Mouse (Mus musculus): ENCODE measurements around the gene Nckap5.
"Not testable (repeated sequence)": the region's sequence is repeated elsewhere in the genome, so short reads cannot be mapped to it uniquely, and the experiment has no call there.

Nckap5 gene

DNA sequence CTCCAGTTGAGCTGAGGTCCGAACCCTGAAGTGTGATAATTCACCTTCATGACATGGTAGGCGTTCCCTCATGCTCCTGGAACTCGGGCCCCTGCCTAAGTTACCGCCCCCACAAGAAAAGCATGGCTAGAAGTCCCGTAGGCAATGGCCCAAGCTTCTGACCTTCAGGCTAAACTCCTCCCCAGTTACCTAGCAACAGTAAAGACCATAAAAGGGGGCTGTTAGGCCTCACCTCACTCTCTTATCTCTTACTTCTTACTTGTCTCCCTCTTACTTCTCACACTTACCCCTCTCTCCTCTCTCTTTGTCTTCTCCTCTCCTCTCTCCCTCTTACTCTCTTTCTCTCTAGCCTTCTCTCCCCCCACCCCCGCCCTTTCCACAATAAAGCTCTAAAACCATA is 811.9 kb downstream of the Nckap5 start:
- DNase-seq (ENCODE audit: low read depth): not testable (repeated sequence)

DNA sequence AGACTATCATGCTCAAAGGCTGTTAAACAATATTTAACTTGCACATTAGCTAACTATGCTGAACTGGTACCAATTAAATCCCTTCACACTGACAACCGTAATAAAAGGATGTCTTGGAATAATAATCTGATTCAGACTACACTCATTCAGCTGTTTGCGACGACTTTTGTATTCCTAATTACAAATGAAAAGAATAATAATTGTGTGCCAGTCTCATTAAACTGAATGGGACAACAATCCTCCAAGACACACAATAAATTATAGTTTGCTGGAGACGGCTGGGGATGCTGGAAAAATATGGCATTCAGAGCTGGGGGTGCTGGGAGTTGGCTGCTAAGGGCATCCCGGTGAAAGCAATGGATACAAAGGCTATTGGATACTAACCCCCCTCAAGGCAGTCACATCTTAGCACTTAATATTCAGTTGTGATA is 818.9 kb downstream of the Nckap5 start:
- DNase-seq (ENCODE audit: low read depth): no peak

DNA sequence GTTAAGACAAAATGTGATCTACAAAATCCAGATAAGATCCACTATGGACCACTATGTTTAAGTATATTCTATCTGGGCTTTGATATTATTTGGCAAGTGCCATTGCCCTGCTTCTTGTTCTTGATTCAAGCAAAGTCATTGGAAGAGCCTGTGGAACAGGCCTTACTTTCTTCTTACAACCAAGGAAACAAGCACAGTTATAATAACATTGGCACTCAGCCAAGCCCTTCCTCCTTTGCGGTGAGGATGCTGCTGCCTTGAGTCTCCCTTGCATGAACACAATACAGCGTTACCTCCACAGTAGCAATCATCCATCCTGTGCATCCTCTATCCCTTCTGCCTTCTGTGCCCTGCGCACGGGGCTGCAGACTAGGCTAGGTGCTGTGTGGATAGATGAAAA is 823.0 kb downstream of the Nckap5 start:
- DNase-seq (ENCODE audit: low read depth): no peak

DNA sequence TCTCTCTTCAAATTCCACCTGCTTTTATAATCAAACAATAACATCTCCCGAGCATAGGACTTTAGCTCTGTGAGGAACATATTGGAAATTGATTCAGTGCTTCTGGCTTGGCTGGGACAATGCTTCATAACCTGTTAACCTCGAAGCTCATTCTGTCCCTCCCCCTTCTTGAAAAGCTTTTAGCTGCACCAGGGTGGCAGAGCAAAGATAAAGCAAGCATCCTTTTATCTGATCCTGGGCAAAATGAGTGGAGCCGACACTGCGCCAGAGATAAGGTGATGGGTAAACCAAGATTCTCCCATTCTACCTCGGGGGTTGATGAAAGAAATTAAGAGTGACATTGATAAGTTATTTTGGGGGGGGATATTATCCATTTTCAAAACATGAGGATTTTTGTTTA is 824.9 kb downstream of the Nckap5 start:
- DNase-seq (ENCODE audit: low read depth): no peak

DNA sequence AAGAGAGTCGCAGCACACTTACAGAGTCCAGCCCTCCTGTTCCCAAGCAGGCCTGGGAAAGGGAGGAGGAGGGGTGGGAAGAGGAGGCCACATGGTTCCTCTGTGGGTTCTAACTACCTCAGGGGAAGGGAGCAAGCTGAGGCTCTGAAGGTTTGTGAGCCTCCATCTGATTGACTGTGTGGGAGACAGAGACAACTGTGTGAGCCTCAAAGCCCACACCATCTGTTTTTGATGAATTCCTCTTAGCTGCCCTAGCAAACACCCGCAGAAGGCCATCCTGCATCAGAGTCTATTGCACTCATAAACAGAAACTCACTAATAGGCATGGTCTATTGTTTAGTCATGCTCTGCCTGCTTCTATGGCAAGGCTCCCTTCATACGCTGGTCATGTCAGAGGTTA is 834.1 kb downstream of the Nckap5 start:
- DNase-seq (ENCODE audit: low read depth): no peak

DNA sequence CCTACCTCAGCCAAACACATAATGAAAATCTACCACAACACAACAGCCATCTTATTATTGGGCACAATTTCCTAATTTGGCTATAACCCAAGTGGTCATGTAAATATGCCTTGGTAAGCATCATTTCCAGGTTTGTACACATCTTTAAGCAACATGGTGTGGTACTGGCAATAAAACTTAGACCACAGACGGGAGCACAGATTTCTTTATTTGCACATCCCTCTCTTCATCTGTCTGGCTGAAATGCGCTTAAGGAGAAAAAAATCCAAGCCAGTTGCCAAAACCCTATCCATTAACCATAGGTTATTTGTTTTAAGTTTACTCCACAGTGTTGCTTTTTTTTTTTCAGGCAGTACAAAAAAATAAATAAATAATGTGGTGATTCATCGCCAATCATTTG is 842.8 kb downstream of the Nckap5 start:
- DNase-seq (ENCODE audit: low read depth): no peak

DNA sequence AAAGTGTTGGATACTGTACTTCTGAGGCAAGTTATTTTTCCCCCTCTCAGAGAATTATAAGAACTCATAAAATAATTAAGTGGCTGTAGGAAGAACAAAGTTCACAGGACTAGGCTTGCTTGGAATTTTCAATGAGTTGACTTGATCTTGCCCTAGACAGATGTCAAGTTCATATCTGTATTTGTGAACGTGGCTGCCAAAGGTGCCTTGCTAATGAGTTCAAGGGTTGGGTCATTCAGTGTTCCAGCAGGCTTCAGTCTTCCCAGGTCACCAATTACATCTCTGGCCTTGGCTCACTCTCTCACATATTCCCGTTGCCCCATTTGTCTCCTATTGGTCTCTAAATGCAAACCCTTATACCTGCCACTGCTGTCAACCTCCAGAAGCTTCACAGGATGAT is 846.0 kb downstream of the Nckap5 start:
- no peak for DNase-seq (ENCODE audit: low read depth)

DNA sequence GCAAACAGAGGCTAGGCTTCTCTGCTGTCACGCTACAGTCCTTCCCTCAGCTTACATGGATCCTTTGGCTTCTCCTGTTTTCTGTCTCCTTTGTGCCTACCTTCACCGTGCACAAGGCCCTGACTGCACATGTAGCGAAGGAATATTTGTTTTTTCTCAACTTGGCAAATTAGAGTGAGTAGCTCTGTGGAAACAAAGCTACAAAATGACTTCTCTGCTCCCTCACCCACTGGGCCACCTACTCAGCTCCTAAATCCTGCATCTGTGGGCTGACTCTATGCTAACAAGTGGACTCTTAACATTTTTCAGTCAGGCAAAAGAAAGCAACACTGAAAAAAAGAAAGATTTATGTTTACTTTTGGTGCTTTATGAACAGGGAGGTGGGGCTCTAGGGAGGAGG is 856.0 kb downstream of the Nckap5 start:
- DNase-seq (ENCODE audit: low read depth): no peak

DNA sequence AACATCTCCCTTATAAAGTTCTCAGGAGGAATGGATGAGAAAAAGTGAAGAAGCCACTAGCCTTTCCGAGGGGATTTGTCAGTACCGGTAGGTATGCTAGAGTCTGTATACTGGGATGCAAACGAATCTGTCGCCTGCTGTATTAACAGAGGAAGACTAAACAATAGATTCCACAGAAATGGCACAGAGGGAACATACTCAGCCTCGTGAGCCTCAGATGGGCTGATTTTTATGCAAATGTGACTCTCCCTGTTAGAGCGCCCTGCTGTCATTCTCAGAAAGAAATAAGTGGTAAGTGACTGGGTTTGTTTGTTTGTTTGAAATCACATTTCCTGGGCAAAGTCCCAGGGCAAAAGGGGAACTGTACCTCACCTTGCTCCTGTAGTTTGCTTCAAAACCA is 858.7 kb downstream of the Nckap5 start:
- no peak for DNase-seq (ENCODE audit: low read depth)

DNA sequence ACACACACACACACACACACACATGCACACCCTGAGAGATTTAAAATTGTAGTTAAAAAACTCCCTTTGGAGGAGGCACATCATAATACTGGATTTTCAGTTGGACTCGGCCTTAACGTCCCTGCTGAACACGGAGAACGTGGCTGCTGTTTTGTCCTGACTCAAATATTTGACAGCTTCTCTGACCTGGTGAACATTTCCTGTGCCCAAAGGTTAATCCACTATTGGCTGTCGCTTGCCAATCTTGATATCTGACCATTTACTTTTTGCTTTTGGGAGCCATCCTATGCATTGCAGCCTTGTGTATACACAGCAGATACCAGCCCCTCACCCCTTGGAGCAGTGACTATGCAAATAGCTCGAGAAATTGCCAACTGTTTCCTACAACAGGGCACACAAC is 862.9 kb downstream of the Nckap5 start:
- DNase-seq (ENCODE audit: low read depth): no peak

DNA sequence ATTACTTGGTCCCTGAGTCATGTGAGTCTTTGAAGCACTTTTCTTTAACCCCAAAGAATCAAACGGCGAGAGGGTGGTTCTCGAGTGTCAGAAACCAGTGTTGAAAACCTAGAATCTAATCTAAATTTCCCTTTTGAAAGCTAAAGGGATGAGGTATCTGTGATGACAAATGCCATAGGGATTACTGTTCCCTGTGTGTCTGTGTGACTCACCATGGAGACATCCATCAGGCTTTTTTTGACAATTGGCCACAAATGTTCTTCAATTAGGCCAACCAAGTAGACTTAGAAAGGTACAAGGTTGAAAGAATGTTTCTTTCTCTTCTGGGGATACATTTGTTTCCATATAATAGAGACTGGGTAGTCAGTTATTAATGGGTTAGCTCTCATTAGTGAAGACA is 879.6 kb downstream of the Nckap5 start:
- no peak for DNase-seq (ENCODE audit: low read depth)

DNA sequence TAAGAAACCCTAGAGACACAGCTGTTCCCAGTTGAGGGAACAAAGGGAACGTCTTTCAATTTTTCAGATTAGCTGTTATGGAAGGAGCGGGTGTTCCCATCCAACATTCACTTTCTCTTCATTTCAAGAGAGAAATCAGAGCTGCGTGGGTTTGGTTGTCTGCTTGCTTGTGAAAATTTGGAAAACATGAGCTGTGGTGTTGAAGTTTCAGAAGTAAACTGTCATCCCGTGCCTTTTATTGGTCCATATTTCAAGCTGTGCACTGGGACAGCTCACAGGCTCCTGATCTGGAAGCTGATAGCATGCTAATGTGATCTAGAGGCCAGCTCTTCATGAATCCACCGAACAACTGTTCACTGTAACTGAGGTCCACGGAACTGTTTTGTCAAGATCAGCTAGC is 881.5 kb downstream of the Nckap5 start:
- no peak for DNase-seq (ENCODE audit: low read depth)

DNA sequence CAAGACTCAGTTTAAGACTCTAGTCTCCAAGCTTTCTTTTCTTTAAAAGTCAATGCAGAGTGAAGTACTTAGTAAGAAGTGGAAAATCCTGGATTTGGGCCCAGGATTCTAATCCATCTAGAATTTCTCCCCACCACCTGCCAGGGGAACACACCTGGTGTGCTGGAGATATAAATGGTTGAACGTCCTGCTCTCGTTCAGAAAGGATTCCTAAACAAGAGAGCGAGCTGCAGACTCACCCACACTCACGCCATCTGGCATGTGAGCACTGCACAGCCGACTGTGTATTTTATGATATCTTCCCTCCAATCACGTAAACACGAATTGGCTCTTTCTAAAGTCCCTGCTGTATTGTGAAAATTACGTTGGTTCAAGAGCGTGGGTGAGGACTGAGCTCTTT is 885.5 kb downstream of the Nckap5 start:
- no peak for DNase-seq (ENCODE audit: low read depth)

DNA sequence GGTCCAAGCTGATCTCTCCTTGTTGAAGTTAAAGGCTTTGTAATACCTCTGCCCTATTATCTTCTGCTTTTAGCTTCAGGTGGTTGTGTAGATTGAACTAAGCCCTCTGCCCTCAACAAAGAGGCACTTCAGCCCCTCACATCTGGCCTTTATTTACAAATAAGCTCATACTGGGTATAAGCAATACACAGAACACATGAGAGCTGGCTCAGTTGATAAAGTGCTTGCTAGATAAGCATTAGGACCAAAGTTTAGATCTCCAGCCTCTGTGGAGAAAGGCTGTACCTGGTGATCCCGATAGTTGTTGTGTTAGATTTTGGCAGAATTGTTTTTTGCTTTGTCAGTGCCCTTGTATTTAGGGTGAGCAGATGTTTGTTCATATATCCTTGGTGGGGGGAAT is 887.3 kb downstream of the Nckap5 start:
- DNase-seq (ENCODE audit: low read depth): no peak

DNA sequence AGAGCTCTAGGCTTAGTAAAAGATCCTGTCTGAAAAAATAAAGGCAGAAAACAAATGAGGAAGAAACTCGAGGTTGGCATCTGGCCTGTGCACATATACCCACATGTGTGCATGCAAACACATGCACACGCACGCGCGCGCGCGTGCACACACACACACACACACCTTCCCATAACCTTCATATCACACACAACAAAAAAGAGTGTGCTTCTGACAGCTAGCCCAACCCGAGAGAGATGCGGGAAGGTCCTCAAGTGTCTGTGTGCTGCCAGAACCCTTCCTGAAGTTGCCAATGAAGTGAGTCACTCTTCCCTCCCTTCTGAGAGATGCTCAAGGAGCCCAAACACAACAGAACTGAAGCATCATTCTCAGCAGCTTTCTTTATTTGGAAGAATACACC is 905.1 kb downstream of the Nckap5 start:
- DNase-seq (ENCODE audit: low read depth): no peak

DNA sequence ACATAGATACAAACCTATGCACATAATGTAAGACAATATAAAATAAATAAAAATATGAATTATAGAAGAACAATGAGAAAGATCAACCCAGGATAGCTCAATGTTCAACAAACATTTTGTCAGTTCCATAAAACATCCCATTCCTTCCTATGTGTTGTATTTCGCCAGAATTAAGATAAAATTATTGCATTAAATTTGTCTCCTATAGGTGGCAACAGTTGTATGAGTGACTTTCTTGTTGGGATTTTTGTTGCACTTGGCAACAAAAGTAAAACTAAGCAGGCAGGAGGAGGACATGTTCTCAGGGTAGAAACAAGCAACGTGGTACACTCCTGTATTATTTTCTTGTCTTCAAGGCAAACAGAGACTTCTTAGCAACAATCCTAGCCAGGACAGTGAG is 907.5 kb downstream of the Nckap5 start:
- no peak for DNase-seq (ENCODE audit: low read depth)

DNA sequence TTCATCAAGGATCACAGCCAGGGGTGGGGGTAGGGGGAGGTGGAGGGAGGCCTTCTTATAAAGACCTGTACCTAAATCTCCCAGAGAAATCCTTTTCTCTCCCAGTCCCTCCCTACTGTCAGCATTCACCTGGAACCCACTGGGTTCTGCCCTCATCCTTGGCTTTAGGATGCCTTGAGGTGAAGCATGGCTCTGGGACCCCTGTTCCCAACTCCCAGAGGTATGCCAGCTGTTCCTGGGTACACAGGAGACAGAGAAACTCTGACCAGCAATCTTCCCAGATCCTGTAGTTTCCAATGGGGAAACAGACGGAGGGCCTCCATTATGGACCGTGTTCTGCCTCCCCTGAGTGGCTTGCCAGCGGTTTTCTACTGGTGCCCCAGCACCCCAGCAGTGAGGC is 909.9 kb downstream of the Nckap5 start:
- DNase-seq (ENCODE audit: low read depth): no peak

DNA sequence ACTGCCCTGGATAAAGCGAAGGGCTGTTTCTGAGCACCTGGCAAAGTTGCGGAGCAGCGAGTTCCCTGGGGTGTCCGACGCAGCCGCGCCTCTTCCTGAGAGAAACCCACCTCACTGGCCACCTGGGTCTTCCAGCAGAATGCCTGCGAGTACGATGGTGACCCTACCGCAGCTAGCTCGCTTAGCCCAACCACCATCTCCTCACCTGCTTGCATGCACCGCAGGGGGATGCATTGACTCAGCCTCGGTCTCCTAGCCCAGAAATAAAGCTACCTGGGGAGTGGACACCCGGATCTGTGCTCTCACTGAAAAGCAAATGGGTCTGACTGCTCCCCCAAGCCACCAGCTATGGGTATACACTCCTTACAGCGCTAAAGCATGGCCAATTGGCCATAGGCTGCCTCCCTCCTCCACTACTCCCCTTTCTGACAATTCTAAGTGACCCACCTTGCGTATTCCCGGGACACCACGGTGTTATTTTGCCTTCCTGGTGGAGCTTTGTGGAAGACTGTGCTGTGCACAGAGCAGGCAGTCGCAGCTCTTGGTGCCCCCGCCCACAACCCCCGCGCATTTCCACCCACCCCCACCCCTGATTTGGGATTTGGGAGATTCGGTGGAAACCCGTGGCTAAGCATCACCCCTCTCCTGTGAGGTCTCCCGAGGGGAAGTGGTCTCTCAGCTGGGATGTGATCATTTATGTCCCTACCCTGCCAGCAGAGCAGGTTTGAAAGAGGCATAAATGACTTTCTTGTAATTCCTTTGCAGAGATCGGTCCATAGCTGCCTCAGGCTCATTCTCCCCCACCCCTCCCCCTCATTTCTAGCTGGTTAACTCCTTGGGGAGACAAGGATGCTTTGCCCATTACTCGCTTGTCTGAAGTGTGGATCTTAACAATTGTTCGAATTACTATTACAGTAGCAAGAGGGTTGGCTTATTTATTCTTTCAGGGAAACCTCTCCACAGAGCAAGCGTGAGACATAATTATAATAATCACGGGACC is 917.7 kb downstream of the Nckap5 start, which contains the start of gene Lypd1:
Gene Lypd1, minus strand, starts transcription at position 501 of the 1,000 bp plus-strand sequence.
- no peak for DNase-seq (ENCODE audit: low read depth)

DNA sequence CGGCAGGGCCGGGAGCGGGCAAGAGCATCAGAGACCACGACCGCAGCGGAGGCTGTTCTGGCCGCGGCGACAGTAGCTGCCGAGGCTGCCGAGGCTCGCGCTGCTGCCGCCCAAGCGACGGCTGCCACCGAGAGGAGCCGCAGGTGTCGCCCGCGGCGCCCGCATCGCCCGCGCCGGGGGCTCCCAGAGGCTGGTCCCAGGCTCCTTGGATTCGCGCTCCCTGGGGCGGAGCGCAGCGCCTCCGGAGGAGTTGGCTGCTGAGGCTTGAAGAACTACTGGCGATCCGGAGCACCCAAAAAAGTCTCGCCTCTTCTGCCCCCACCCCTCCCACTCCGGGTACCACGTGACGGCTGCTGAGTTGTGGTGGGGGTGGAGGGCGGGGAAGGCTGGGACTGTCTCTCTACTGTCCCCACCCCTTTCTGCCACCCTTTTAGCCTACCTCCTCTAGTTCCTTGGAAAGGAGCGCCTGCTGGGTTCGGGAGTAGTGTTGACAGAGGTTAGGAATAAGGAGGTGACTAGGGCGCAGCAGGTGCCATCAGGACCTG is 918.6 kb downstream of the Nckap5 start:
- no peak for DNase-seq (ENCODE audit: low read depth)

DNA sequence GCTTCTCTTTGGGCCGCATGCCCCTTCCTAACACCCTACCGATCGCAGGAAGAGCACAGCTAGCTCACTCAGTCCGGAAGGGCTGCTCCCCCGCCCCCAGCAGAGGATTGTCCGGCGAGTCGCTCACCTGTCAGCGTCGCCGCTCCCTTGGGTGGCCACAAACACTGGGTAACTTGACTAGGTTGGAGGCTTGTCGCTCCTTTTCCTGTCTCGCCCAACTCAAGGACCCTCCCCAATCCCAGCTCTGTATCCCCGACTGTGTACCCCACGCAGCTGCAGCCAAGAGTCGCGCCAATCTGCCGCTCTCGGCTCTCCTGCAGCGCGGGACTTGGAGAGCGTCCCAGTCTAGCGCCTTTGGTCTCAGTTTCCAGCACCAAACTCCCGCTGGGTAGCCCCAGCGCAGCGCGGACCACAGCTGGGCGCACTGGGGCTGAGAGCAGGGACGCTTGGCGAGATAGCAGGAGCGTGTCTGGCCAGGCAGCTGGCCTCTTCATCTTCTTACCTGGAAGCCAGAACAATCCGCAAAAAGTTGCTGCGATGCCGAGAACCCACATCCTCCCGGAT is 919.2 kb downstream of the Nckap5 start:
- DNase-seq (ENCODE audit: low read depth): no peak

DNA sequence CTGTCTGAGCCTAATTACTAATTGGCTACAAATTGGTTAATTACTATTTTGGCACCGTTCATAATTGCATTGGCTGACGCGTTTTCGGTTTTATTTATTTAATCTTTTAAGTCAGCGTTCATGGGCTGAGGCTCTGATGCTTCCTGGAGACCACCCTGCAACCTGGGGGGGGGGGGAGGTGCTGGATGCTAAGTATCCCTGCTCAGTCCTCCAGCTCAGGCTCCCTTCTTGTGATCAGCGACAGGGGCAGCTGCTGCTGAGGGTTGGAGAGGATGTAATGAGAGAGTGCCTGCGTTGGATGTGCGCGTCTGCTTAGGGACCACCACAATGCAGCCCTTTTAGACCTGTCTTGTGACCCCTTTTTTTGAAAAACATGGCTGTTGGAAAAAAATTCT is 919.7 kb downstream of the Nckap5 start:
- no peak for DNase-seq (ENCODE audit: low read depth)

DNA sequence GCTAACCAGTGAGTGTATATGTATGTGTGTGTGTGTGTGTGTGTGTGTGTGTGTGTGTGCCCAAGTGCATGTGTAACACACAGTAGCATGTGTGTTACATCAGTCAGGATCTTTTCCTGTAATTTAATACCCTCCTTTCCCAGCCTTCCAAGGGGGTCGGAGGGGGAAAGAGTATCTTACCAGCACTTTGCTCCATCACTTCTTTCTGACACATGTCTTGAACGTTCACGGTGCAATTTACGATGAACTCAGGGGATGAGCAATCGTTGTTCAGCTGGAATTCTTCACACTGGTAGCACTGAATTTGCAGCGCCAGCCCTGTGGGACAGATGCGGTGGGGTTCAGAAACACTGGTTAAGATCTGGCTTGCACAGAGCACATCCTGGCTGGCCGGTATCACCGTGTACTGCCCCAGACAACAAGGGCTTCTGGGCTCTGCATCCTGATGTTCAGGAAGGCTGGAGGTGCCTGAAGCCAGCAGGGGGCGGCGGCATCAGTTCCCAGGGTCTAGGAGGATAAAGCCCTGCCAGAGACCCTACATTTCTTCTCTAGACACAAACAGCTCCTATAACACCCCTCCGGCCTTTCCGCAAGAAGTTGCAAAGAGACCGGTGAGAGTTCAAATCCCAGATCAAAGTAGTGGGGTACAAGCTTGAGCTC is 920.3 kb downstream of the Nckap5 start:
- DNase-seq (ENCODE audit: low read depth): no peak

DNA sequence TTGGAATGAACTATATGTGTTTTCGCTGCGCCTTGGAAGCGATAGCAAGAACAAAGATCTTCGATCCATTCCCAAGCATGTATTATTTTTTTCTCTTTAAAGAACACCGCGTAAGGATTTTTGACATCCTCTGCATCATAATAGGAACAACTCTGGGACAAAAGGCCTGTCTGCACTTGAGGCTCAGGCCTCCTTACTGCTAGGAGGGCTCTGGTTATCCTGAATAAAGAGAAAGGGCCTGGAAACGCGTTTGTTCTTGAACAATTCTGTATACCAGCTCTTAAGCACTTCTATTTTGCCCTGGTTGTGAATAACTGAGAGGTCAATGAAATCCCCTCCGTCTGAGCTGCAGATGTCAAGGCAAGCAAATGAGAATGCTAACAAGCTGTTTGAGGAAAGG is 937.4 kb downstream of the Nckap5 start:
- DNase-seq (ENCODE audit: low read depth): no peak
